Mouse (Mus musculus): ENCODE measurements around the gene Slc3a2.

Slc3a2 gene

GRCm38 (mm10) chr19:8711949-8712869, 11.0 kb downstream of the Slc3a2 start:
- in situ Hi-C loops (cut with MboI, MseI): no loop called here

- in situ Hi-C loops (cut with MboI, MseI): no loop called here
These were observed 11.7 kb downstream of the Slc3a2 start for GRCm38 (mm10) chr19:8711506-8711905.

GRCm38 (mm10) chr19:8710057-8710456, 13.1 kb downstream of the Slc3a2 start:
- in situ Hi-C loops (cut with MboI, MseI): no loop called here

- in situ Hi-C loops (cut with MboI, MseI): loop anchor here (5.0 kb wide), 1 partner anchor 1212 kb away; no protein-coding TSS in a partner anchor
These were observed 14.2 kb downstream of the Slc3a2 start for GRCm38 (mm10) chr19:8708954-8709353.

GRCm38 (mm10) chr19:8706930-8707329, 16.2 kb downstream of the Slc3a2 start:
- in situ Hi-C loops (cut with MboI, MseI): loop anchor here (5.0 kb wide), 1 partner anchor 1210 kb away; no protein-coding TSS in a partner anchor

GRCm38 (mm10) chr19:8706132-8706667, 17.0 kb downstream of the Slc3a2 start:
- in situ Hi-C loops (cut with MboI, MseI): loop anchor here (5.0 kb wide), 1 partner anchor 1209 kb away; no protein-coding TSS in a partner anchor

GRCm38 (mm10) chr19:8705026-8705708, 18.0 kb downstream of the Slc3a2 start:
- in situ Hi-C loops (cut with MboI, MseI): loop anchor here (5.0 kb wide), 1 partner anchor 1208 kb away; no protein-coding TSS in a partner anchor

GRCm38 (mm10) chr19:8703571-8703970, 19.6 kb downstream of the Slc3a2 start:
- in situ Hi-C loops (cut with MboI, MseI): no loop called here

GRCm38 (mm10) chr19:8702458-8702857, 20.7 kb downstream of the Slc3a2 start:
- in situ Hi-C loops (cut with MboI, MseI): no loop called here

- in situ Hi-C loops (cut with MboI, MseI): no loop called here
These were observed 23.5 kb downstream of the Slc3a2 start for GRCm38 (mm10) chr19:8699652-8700051.

GRCm38 (mm10) chr19:8695330-8695729, 27.8 kb downstream of the Slc3a2 start:
- in situ Hi-C loops (cut with MboI, MseI): no loop called here

- in situ Hi-C loops (cut with MboI, MseI): no loop called here
These were observed 30.4 kb downstream of the Slc3a2 start for GRCm38 (mm10) chr19:8692740-8693139.

- in situ Hi-C loops (cut with MboI, MseI): no loop called here
These were observed 31.2 kb downstream of the Slc3a2 start for GRCm38 (mm10) chr19:8691871-8692539.

GRCm38 (mm10) chr19:8683627-8684026, 39.5 kb downstream of the Slc3a2 start:
- in situ Hi-C loops (cut with MboI, MseI): no loop called here

GRCm38 (mm10) chr19:8682996-8683395, 40.2 kb downstream of the Slc3a2 start:
- in situ Hi-C loops (cut with MboI, MseI): no loop called here

GRCm38 (mm10) chr19:8681633-8682362, 41.4 kb downstream of the Slc3a2 start:
- in situ Hi-C loops (cut with MboI, MseI): no loop called here

- in situ Hi-C loops (cut with MboI, MseI): loop anchor here (5.0 kb wide), 1 partner anchor 102 kb away; no protein-coding TSS in a partner anchor
These were observed 44.0 kb downstream of the Slc3a2 start for GRCm38 (mm10) chr19:8679031-8679779.

- in situ Hi-C loops (cut with MboI, MseI): loop anchor here (25.0 kb wide), 1 partner anchor 661 kb away; no protein-coding TSS in a partner anchor
These were observed 49.7 kb downstream of the Slc3a2 start for GRCm38 (mm10) chr19:8673336-8674063.

GRCm38 (mm10) chr19:8672859-8673258, 50.3 kb downstream of the Slc3a2 start:
- in situ Hi-C loops (cut with MboI, MseI): loop anchor here (25.0 kb wide), 1 partner anchor 661 kb away; no protein-coding TSS in a partner anchor
